Mouse (Mus musculus): ENCODE results near the gene Ankrd63. TPM values are rescaled to one million over a fixed set of nuclear protein-coding genes. Genes with fewer than 3 reads are reported as not detected.

The Ankrd63 gene
- polyA plus RNA-seq, 1 experiment, result 1.8 TPM

DNA sequence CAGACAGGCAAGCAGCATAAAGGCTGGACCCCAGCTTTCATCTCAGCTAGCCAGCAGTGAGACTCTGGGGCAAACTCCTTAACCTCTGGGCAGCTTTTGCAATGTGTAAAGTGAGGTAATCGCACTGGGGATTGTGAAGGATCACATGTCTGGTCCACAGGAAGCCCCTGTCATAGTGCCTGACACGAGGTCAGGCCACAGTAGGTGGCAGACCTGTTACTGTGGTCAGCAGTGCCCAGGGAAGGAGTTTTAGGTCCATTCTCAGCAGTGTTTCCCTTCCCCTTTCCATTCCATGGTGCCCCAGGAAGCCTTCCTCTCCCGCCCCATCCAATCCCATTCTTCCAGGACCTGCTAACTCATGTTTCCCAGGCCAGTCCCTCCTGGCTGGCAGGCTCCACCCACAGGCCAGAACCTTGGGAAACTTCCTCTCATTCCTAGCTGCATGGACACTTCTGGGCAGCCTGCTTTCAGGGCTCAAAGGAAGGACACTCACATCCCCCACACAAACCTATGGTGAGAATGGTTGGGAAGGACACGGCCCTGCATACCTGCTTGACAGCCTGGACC lies 6.0 kb upstream of the Ankrd63 start:
- peak; percentile 27; the same call in 1 of the 2 replicates for TF ChIP-seq POLR2A (IDR thresholded peaks at IDR 0.05; ENCODE audit: control insufficient read depth, low read depth, low read length)
- TF ChIP-seq CTCF (IDR thresholded peaks at IDR 0.05; ENCODE audit: control insufficient read depth, insufficient read depth, insufficient replicate concordance, low read depth, low read length), result no peak
- no peak overlapping the region for H3K27ac ChIP-seq (ENCODE audit: control insufficient read depth, insufficient read depth, low read depth, low read length)
- H3K4me3 ChIP-seq (ENCODE audit: control insufficient read depth, low read depth, low read length), result peak overlapping the region; percentile 79
- H3K4me1 ChIP-seq (ENCODE audit: control insufficient read depth, insufficient read depth, low read length), result peaks cover 23% of the 10 kb centered on the region
- no peaks in the 10 kb centered on the region for H3K27me3 ChIP-seq (ENCODE audit: control insufficient read depth, insufficient read depth, low read length)
- H3K36me3 ChIP-seq (ENCODE audit: control insufficient read depth, insufficient read depth, low read length), result no peaks in the 10 kb centered on the region

DNA sequence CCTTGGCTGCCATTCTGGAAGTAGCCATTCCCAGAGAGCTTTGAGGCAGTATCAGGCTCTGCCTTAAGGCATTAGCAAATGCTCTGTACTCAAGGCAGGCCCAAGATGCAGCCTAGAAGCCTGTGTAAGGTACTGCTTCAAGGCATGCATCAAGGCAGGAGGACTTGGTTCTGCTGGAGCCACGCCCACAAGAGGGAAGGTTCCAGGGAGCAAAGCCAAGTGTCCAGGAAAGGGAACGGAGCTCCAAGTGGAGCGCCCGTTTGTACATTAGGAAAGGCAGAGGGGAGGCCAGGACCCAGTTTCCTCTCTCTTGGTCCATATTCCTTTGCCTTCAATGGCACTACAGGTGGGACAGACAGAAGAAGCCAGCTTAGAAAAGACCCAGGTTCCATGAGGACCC lies 4.7 kb upstream of the Ankrd63 start:
- peaks cover 28% of the 10 kb centered on the region for H3K4me1 ChIP-seq (ENCODE audit: control insufficient read depth, insufficient read depth, low read length)
- H3K4me3 ChIP-seq (ENCODE audit: control insufficient read depth, low read depth, low read length), result peak overlapping the region; percentile 79
- no peaks in the 10 kb centered on the region for H3K27me3 ChIP-seq (ENCODE audit: control insufficient read depth, insufficient read depth, low read length)
- no peak for TF ChIP-seq CTCF (IDR thresholded peaks at IDR 0.05; ENCODE audit: control insufficient read depth, insufficient read depth, insufficient replicate concordance, low read depth, low read length)
- no peak for TF ChIP-seq POLR2A (IDR thresholded peaks at IDR 0.05; ENCODE audit: control insufficient read depth, low read depth, low read length)
- no peak overlapping the region for H3K27ac ChIP-seq (ENCODE audit: control insufficient read depth, insufficient read depth, low read depth, low read length)
- H3K36me3 ChIP-seq (ENCODE audit: control insufficient read depth, insufficient read depth, low read length), result no peaks in the 10 kb centered on the region

DNA sequence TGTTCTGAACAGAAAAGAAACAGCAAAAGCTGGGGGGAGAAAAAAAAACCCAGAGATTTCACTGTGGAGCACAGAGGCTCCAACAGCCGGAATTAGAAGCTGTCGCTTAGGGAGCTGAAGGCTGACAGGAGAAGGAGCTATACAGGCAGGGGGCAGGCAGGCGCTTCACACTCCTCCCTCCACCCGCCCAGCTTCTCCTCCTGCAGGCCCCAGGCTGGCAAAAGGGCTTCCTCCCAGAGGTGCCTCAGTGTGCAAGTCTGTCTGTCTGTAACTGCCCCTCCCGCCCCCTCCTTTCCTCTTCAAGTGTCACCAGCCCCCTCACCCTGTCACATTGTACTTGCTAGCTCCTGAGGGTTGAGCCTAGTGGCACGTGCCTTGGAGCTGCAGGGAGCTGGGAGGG lies 2.7 kb upstream of the Ankrd63 start:
- Histone ChIP-seq H3K27ac (ENCODE audit: control insufficient read depth, insufficient read depth, low read depth, low read length) (no peak overlapping the region), H3K36me3 (ENCODE audit: control insufficient read depth, insufficient read depth, low read length) (no peaks in the 10 kb centered on the region), H3K4me3 (ENCODE audit: control insufficient read depth, low read depth, low read length) (no peak overlapping the region), H3K4me1 (ENCODE audit: control insufficient read depth, insufficient read depth, low read length) (peaks cover 38% of the 10 kb centered on the region), H3K27me3 (ENCODE audit: control insufficient read depth, insufficient read depth, low read length) (no peaks in the 10 kb centered on the region)
- TF ChIP-seq CTCF (IDR thresholded peaks at IDR 0.05; ENCODE audit: control insufficient read depth, insufficient read depth, insufficient replicate concordance, low read depth, low read length) (no peak), POLR2A (IDR thresholded peaks at IDR 0.05; ENCODE audit: control insufficient read depth, low read depth, low read length) (no peak)

DNA sequence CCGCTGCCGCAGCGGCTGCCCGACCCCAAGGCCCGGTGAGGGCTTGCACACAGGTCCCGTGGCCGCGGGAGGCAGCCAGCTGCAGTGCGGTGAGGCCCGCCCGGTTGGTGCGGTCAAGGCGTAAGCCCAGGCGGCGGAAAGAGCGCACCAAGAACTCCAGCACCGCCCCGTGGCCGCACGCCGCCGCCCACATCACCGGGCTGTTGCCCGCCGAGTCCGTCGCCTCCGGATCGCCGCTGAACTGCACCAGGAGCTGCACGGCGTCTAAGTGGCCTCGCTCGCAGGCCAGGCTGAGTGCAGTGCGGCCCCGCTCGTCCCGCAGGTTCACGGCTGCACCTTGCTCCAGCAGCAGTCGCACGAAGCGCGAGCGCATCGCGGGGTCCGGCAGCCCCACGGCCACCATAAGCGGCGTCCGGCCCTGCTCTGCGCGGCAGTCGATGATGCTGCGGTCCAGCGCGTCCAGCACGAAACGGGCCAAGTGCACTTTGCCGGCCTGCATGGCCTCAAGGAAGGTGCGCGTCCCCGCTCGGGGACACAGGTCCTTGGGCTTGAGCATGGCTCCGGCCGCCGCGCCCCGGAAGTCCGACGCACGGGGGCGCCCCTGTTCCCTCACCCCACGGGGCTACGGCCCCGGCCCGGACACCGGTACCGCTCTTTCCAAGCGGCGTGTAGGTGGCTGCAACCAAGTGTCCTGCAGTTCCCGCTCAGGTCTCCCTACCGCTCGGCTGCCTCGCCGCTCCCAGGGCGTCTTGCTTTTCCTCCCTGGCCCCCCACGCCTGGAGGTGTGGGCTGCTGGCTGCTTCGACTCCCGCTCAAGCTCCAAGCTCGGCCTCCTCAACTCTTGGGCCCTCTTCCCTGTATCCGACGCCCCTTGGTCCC lies 641 bp downstream of the Ankrd63 start:
- TF ChIP-seq CTCF (IDR thresholded peaks at IDR 0.05; ENCODE audit: control insufficient read depth, insufficient read depth, insufficient replicate concordance, low read depth, low read length) (peak; percentile 8; the same call in 1 of the 2 replicates), POLR2A (IDR thresholded peaks at IDR 0.05; ENCODE audit: control insufficient read depth, low read depth, low read length) (peak; percentile 36; the same call in 1 of the 2 replicates)
- H3K27ac ChIP-seq (ENCODE audit: control insufficient read depth, insufficient read depth, low read depth, low read length), result no peak overlapping the region; the same call in 1 of the 2 replicates
- H3K27me3 ChIP-seq (ENCODE audit: control insufficient read depth, insufficient read depth, low read length), result no peaks in the 10 kb centered on the region

DNA sequence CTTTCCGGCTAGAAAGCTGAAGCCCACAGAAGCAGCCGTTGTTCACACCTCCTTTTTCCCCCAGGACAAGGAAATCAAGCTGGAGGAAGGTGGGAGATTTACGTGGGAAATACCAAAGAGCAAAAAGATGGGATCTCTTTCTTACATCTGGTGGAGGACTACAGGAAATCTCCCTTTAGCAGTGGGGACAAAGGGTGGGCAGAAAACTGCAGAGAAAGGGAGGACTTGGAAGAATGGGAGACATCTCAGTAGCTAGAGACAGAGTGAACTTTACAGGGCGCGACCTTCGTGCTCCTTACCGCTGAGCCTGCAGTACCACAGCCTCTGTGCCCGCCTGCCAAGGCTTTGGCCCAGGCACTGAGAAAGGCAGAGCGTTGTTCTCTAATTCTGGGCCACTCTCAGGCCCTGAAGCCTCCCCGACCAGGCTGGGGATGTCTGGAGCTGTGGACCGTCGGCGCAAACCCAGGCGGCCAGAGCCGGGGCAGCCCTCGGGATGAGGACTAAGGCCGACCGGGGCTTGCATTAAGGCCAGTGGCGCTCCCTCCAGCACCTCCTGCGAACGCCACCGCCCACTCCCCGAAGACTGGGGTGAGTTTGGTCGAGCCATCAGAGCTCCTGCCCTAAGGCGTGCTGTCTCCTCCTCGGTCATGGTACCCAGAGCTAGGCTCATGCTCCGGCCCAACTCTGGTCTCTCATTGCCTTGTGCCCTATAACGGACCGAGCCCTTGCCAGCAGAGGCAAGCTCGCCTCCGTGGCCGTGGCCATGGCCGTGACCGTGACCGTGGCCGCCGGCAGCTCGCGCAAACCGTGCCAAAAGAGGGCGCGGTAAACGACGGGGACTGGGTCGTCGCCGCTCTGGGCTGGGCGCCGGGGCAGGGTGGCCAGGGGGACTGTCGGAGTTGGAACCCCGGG lies 1.5 kb downstream of the Ankrd63 start:
- H3K4me1 ChIP-seq (ENCODE audit: control insufficient read depth, insufficient read depth, low read length), result peaks cover 50% of the 10 kb centered on the region

More for the DNA sequence above, 641 bp downstream of the Ankrd63 start:
- Histone ChIP-seq H3K36me3 (ENCODE audit: control insufficient read depth, insufficient read depth, low read length) (no peaks in the 10 kb centered on the region), H3K4me1 (ENCODE audit: control insufficient read depth, insufficient read depth, low read length) (peaks cover 46% of the 10 kb centered on the region), H3K4me3 (ENCODE audit: control insufficient read depth, low read depth, low read length) (peak overlapping the region; percentile 82)

DNA sequence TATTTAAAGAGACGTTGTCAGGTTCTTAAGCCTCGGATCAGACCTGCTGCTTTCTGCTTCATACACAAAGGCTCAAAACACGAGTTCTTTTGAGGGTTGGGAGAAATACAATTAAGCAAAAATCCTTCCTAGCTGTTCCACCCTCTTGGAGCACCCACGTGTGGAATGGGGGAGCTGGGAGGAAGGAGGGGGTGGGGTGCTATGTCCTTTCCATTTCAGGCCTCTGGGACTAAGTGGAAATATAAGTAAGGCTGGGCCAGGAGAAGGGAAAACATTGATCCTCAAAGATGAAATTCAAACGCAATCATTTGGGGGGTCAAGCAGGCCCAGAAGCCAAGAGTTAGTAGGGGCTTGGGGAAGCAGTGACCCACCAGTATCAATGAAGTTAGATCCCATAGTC lies 2.6 kb downstream of the Ankrd63 start:
- peak overlapping the region; percentile 70 for H3K4me3 ChIP-seq (ENCODE audit: control insufficient read depth, low read depth, low read length)
- no peak overlapping the region for H3K27ac ChIP-seq (ENCODE audit: control insufficient read depth, insufficient read depth, low read depth, low read length)
- no peaks in the 10 kb centered on the region for H3K27me3 ChIP-seq (ENCODE audit: control insufficient read depth, insufficient read depth, low read length)
- TF ChIP-seq POLR2A (IDR thresholded peaks at IDR 0.05; ENCODE audit: control insufficient read depth, low read depth, low read length) (no peak), CTCF (IDR thresholded peaks at IDR 0.05; ENCODE audit: control insufficient read depth, insufficient read depth, insufficient replicate concordance, low read depth, low read length) (no peak)
- H3K36me3 ChIP-seq (ENCODE audit: control insufficient read depth, insufficient read depth, low read length), result no peaks in the 10 kb centered on the region
- peaks cover 60% of the 10 kb centered on the region for H3K4me1 ChIP-seq (ENCODE audit: control insufficient read depth, insufficient read depth, low read length)

More for the DNA sequence above, 1.5 kb downstream of the Ankrd63 start:
- Histone ChIP-seq H3K27ac (ENCODE audit: control insufficient read depth, insufficient read depth, low read depth, low read length) (peak overlapping the region; percentile 33; the same call in 1 of the 2 replicates), H3K4me3 (ENCODE audit: control insufficient read depth, low read depth, low read length) (peak overlapping the region; percentile 82), H3K27me3 (ENCODE audit: control insufficient read depth, insufficient read depth, low read length) (no peaks in the 10 kb centered on the region), H3K36me3 (ENCODE audit: control insufficient read depth, insufficient read depth, low read length) (no peaks in the 10 kb centered on the region)
- TF ChIP-seq POLR2A (IDR thresholded peaks at IDR 0.05; ENCODE audit: control insufficient read depth, low read depth, low read length) (no peak; the same call in 1 of the 2 replicates), CTCF (IDR thresholded peaks at IDR 0.05; ENCODE audit: control insufficient read depth, insufficient read depth, insufficient replicate concordance, low read depth, low read length) (no peak)

Data from testis, adult 2 months (tissue).